Mouse (Mus musculus): ENCODE data around the gene Chil3. TPM values are rescaled to one million over a fixed set of nuclear protein-coding genes. Genes with fewer than 3 reads are reported as not detected.
A peak's percentile ranks its signal among the peaks of the same experiment; 100 is the strongest.
"Not testable (repeated sequence)": the region's sequence is repeated elsewhere in the genome, so short reads cannot be mapped to it uniquely, and the experiment has no call there.

Chil3 gene
- total RNA-seq (2021) = not detected
- long read RNA-seq, experiment 1 = 0 reads
- long read RNA-seq, experiment 2 = 0 reads

- intact Hi-C loops (cut with DNase I) = no loop called here
- DNase-seq (ENCODE audit: low spot score in 2 of 2) = no peak
Observed at GRCm38 (mm10) chr3:106167464-106167863, at the start of gene Chil3. Gene Chil3 (minus strand): TSS chr3:106167564.

GRCm38 (mm10) chr3:106198030-106198429, 30.7 kb upstream of the Chil3 start:
- intact Hi-C loops (cut with DNase I); DNase-seq (ENCODE audit: low spot score in 2 of 2): not testable (repeated sequence)

- intact Hi-C loops (cut with DNase I); DNase-seq (ENCODE audit: low spot score in 2 of 2): not testable (repeated sequence)
Observed at GRCm38 (mm10) chr3:106197246-106197645, 29.9 kb upstream of the Chil3 start.

- DNase-seq (ENCODE audit: low spot score in 2 of 2) = no peak
- intact Hi-C loops (cut with DNase I) = no loop called here
Observed at GRCm38 (mm10) chr3:106196276-106196675, 28.9 kb upstream of the Chil3 start.

DNA sequence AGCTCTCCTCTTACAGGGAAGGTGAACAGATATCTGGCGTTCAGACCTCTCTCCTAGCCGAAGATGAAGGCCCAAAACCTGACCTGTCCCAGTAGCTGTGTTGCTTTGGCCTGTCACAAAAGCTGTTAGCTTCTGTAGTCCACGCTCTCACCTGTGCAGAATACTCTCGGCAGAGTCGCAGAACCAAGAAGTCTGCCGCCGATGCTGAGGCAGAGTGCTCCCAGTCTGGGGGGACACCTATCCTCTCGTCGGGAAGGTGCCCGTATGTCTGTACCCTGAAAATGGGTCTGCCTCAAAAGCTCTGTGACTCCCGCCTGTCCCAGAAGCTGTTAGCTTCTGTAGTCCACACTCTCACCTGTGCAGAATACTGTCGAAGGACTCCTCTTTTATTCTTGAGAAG, 28.1 kb upstream of the Chil3 start:
- DNase-seq (ENCODE audit: low spot score in 2 of 2) = no peak
- intact Hi-C loops (cut with DNase I) = no loop called here

DNA sequence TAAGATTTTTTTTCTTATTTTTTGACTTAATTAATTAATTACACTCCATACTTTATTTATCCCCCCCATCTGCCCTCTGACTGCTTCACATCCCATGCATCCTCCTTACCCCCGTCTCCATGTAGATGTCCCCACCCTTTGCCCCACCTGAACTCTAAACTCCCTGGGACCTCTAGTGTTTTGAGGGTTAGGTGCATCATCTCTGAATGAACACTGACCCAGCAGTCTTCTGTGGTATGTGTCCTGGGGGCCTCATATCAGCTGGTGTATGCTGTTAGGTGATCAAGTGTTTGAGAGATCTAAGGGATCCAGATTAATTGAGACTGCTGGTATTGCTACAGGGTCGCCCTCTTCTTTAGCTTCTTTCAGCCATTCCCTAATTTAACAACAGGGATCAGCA, 20.6 kb upstream of the Chil3 start:
- no peak for DNase-seq (ENCODE audit: low spot score in 2 of 2)
- intact Hi-C loops (cut with DNase I) = no loop called here

DNA sequence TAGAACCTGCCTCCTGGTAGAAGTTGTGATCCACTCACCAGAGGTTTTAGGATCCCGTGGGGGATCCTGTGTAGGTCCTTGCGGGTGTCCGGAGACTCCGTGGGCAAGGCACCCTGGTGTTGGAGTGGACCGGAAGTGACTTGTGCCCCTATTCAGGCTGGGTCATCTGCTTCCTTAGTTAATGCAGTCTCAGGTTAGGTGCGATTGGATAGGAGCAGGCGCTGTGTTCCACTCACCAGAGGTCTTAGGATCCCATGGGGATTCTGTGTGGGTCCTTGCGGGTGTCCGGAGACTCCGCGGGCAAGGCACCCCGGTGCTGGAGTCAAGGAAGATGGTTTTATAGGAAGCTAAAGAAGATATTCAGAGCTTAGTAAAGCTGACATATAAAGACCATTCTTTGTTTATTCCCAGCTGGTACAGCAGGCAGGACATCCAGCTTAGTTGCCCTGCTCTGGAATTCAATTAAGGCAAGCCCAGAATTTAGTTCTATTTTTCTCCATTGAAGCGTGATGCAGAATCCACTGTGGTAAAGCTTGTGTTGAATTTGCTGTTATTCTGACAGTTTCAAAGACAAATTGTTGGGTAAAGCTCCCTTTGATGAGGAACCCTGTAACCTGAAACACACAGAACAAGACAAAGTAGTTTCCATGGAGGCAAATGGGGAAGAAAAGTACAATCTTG, 10.3 kb upstream of the Chil3 start:
- intact Hi-C loops (cut with DNase I) = no loop called here
- DNase-seq (ENCODE audit: low spot score in 2 of 2) = no peak

- intact Hi-C loops (cut with DNase I); DNase-seq (ENCODE audit: low spot score in 2 of 2): not testable (repeated sequence)
Observed at GRCm38 (mm10) chr3:106174971-106175370, 7.6 kb upstream of the Chil3 start.

DNA sequence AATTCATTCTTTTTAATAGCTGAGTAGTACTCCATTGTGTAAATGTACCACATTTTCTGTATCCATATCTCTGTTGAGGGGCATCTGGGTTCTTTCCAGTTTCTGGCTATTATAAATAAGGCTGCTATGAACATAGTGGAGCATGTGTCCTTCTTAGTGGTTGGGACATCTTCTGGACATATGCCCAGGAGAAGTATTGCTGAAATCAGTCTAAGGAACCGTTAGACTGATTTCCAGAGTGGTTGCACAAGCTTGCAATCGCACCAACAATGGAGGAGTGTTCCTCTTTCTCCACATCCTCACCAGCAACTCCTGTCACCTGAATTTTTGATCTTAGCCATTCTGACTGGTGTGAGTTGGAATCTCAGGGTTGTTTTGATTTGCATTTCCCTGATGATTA, 5.1 kb upstream of the Chil3 start:
- intact Hi-C loops (cut with DNase I) = not testable (repeated sequence)

DNA sequence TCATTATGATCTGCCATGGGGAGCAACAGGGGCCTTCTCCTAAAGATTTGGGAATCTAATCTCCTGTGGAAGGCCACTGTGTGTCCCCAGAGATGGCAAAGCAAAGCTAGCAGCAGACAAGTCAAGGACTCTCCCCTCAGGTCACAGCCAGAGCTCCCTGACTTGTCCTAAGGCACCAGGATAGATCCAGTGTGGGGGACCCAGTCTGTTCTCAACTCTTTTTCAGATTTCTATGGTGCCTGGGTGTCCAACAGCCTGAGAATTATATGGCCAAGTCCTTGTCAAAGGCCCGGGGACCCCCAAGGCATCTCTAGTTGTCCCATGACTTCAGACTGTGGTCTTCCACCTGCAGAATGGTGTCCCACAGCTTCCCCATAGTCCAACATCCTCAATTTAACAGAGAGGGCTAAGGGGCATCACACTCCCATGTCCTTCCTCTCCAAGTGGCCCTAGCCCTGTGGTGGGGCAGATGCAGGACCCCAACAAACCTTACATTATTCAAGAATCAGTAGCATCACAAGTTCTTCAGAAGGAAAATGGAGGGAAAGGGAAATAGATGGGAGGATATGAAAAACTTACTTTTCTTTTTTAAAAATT, 3.9 kb upstream of the Chil3 start:
- intact Hi-C loops (cut with DNase I) = no loop called here

More for the DNA sequence above, 5.1 kb upstream of the Chil3 start:
- DNase-seq (ENCODE audit: low spot score in 2 of 2) = not testable (repeated sequence)

DNA sequence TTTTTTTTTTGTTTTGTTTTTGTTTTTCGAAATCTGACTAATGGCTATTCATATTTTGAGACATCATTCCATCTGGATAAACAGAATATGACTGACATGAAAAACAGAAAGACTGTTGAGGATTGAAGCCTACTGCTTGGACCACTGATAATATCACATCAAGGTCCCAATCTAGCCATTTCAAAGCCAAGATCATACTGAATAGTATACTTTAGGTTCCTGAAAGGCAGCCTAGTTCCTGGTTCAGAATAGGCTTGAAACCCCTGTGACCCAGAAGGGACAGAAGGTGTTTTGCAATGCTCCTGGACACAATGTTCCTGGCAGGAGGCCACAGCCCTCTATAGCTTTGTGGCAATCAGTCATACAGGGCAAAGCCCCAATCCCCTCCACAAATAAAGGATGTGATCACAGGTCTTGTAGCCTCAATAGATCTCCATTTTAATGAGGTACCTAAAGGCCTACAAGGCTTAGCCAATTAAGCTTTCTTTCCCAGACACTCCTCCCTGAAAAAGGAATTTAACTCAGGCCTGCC, 3.2 kb upstream of the Chil3 start:
- no peak for DNase-seq (ENCODE audit: low spot score in 2 of 2)
- intact Hi-C loops (cut with DNase I) = no loop called here

More for the DNA sequence above, 3.9 kb upstream of the Chil3 start:
- DNase-seq (ENCODE audit: low spot score in 2 of 2) = no peak

DNA sequence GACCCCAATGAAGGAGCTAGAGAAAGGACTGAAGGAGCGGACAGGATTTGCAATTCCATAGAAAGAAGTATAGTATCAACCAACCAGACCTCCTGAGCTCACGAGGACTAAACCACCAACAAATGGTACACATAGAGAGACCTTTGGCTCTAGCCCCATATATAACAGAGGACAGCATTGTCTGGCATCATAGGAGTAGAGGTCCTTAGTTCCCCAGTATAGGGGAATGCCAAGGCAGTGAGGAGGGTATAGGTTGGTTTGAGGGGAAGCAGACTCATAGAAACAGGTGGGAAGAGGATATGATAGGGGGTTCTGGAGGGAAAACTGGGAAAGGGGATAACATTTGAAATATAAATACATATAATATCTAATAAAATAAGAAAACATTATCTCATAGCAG, 13.0 kb downstream of the Chil3 start:
- no peak for DNase-seq (ENCODE audit: low spot score in 2 of 2)
- intact Hi-C loops (cut with DNase I) = no loop called here

DNA sequence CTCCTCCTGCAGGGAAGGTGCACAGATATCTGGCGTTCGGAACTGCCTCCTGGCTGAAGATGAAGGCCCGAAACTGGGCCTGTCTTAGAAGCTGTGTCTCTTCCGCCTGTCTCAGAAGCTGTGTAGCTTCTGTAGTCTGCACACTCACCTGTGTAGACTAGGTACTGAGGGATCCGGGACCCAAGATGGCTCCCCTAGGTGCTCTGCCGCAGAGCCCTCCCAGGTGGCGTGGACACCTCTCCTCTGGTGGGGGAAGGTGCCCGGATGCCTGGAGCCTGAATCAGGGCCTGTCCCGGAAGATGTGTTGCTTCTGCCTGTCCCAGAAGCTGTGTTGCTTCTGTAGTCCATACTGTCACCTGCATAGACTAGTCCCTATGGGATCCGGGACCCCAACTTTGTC, 23.3 kb downstream of the Chil3 start:
- DNase-seq (ENCODE audit: low spot score in 2 of 2) = no peak
- intact Hi-C loops (cut with DNase I) = no loop called here

DNA sequence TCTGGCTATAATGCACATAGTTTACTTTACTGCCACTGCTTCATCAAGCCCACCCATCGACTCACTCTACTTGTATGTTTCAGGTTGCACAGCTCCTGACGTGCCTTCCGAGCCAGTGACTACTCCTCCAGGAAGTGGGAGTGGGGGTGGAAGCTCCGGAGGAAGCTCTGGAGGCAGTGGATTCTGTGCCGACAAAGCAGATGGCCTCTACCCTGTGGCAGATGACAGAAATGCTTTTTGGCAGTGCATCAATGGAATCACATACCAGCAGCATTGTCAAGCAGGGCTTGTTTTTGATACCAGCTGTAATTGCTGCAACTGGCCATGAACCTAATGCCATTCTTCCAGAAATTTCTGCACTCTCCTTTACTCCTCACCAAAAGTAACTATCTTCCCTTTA, 35.7 kb downstream of the Chil3 start:
- intact Hi-C loops (cut with DNase I) = no loop called here

DNA sequence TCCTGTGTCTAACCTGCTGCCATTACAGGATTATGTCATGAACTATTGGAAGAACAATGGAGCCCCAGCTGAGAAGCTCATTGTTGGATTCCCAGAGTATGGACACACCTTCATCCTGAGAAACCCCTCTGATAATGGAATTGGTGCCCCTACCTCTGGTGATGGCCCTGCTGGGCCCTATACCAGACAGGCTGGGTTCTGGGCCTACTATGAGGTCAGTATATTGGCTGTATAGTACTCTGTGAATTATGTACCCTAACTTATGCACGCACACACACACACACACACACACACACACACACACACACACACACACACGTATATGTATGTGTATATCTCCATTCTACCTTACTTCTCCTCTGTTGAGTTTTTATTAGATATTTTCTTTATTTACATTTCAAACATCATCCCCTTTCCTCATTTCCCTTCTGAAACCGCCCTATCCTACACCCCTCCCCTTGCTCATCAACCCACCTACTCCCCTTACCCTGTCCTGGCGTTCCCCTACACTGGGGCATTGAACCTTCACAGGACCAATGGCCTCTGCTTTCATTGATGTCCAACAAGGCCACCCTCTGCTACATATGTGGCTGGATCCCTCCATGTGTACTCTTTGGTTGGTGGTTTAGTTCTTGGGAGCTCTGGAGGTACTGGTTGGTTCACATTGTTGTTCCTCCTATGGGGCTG, 38.4 kb downstream of the Chil3 start:
- intact Hi-C loops (cut with DNase I) = no loop called here
- DNase-seq (ENCODE audit: low spot score in 2 of 2) = no peak

More for the DNA sequence above, 35.7 kb downstream of the Chil3 start:
- DNase-seq (ENCODE audit: low spot score in 2 of 2) = peak; percentile 54 to 70

- intact Hi-C loops (cut with DNase I) = no loop called here
- DNase-seq (ENCODE audit: low spot score in 2 of 2) = no peak
Observed at GRCm38 (mm10) chr3:106126999-106127398, 40.4 kb downstream of the Chil3 start.

DNA sequence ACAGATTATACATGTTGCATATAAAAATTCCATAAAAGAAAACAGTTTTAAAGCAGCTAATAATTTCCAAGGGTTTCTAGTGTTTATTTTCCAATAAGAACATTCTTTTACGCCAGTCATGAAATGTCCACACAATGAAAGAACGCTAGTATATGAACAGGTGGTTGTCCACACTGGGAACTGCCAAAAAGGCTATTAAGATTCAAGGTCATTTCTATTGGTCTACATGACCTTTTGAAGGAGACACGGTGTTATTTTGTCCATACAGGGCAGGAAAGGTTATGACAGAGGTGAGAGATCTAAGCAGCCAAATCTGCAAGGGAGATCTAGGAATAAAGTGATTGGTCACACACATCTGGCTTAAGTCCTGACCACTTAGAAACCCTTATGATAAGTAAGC, 54.4 kb downstream of the Chil3 start, which contains the start of gene Chia1:
Chia1 (plus strand) TSS at position 301 of the 400 bp plus-strand sequence.
- intact Hi-C loops (cut with DNase I) = no loop called here
- no peak for DNase-seq (ENCODE audit: low spot score in 2 of 2)
